Mouse (Mus musculus) gastrocnemius, postnatal 36 days (tissue): Measurements from ENCODE around the gene Cst11. TPM values are rescaled to one million over a fixed set of nuclear protein-coding genes. Genes with fewer than 3 reads are reported as not detected.
"Not testable (repeated sequence)": the region's sequence is repeated elsewhere in the genome, so short reads cannot be mapped to it uniquely, and the experiment has no call there.

Source experiments
- DNase-seq, 2 experiments: peaks; one replicate each; pipeline ENCODE4 v3.0.0; 2022
- intact Hi-C: fragments of 180-260 bp; cut with DNase I; formaldehyde crosslinking; loops from one replicate; pipeline ENCODE4 v1.15.1; 2025
- long read RNA-seq, 2 experiments: library from polyadenylated mRNA; stranded (forward); transcript quantifications; one replicate each; pipeline ENCODE4 v2.0.0; 2021
- total RNA-seq, 2 experiments: library from RNA; stranded (reverse); gene quantifications; 2 replicates each; pipeline ENCODE4 v1.2.3; 2021

Cst11 gene
- total RNA-seq: not detected
- long read RNA-seq, experiment 1: 0 reads
- long read RNA-seq, experiment 2: 0 reads

DNA sequence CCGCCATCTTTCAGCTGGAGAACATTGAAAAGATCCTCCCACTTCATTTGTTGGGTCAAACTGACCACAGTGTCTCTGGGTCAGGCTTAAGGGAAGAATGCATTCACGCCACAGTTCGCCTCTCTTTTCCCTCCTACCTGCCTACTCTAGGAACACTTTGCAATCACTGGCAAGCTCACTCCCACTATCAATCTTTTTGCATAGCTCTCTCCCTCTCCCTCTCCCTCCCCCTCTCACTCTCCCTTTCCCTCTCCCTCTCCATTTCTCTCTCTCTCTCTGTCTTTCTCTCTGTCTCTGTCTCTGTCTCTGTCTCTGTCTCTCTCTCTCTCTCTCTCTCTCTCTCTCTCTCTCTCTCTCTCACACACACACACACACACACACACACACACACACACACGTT is at the start of gene Cst11:
Gene Cst11, minus strand, starts transcription at position 101 of the 400 bp plus-strand sequence.
- intact Hi-C loops, DNase-seq: not testable (repeated sequence)

DNA sequence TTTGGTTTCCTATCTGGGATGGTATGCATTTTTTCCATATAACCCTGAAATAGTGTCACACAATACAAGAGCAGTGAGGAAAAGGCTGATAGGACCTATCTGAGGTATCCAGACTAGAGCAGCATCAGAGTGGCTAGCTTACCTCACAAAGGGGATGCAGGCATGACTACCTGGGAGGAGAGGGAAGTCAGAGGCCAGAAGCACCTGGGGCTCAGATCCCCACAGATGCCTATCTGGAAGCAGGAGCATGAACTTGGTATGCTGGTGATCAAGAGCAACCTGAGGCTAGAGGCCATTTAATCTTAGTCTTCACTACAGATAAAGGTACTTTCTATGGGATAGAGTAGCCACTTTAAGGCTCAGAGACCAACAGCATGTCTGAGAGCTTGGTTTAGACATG is 48.6 kb upstream of the Cst11 start, which contains the start of gene Cst13:
Gene Cst13, plus strand, starts transcription at position 173 of the 400 bp plus-strand sequence.
- no peak for DNase-seq
- intact Hi-C loops: no loop called here

DNA sequence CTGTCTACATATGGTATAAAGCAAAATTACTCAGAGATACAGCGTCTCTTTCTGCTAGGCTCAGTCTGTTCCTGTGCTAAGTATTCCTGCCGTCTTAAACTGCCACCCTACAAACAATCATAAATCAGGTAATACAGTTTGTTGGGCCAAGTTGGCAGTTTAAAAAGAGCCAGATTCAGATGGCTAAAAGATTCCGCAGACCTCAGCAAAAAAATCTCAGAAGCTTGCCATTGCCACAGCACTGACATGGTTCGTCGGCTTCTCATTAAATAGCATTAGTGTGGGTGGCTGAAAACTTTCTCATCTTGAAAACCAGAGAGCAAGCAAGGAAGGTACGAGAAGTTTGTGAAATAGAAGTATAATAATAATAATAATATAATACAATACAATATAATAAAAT is 35.4 kb upstream of the Cst11 start:
- DNase-seq: no peak
- intact Hi-C loops: no loop called here

DNA sequence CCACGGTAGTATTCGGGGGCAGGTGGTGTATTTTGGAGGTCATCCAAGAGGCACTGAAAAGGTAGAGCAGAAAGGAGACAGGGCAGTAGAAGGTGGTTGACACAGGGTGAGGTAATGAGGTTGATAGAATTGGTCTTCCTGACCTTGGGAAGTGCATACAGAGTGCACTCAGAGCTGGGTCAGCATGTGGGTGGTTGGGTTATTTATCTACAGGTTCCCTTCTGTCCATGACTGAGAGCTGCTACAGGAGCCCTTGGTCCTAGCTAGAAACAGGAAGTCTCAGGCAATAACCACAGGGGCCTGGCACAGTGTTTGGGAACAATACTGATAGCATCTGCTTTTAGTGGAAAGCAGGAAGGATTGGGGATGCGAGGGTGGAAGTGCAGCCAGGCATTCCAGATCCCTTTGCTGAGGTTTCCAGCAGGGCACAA is 30.2 kb upstream of the Cst11 start:
- DNase-seq: no peak
- intact Hi-C loops: no loop called here

DNA sequence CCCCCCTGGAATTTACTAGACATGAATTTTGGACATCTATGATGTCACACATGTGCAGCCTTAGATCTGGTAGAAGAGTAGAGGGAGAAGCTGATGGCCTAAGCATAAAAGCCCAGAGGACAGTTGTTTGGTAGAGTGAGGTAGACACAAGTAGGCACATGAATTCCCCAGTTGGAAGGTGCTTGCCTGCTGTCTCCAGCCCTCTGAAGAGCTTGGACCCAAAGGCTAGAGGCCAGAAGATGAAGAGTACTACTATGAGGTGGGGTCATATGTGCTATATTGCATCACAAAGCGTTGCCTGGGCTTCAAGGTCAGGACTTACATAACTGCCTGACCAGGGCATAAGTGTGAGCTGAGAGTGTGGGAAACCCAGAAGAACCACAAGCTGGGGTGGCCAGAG is 27.2 kb upstream of the Cst11 start, which contains the start of gene Cst8:
Gene Cst8, plus strand, starts transcription at position 301 of the 400 bp plus-strand sequence.
- no peak for DNase-seq
- intact Hi-C loops: no loop called here

DNA sequence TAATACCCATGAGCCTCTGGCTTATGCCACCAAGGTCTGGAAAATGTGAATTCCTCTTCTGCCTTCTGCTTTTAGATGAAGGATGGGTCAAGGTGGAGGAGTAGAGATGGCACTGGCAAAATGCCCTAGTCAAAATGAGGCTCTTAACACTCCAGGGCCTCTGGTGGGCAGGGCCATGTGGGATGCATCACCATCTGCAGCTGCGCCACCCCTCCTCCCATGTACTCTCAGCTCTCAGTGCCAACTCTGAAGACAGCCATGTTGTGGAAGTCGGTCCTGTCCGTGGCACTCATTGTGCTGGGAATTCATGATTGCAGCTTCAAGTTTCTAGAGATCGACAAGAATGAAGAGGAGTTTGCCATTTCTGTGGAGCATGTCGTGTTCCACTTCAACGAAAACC is 17.8 kb upstream of the Cst11 start, which contains the start of gene Cst12:
Gene Cst12, plus strand, starts transcription at position 220 of the 400 bp plus-strand sequence.
- DNase-seq: no peak
- intact Hi-C loops: no loop called here

DNA sequence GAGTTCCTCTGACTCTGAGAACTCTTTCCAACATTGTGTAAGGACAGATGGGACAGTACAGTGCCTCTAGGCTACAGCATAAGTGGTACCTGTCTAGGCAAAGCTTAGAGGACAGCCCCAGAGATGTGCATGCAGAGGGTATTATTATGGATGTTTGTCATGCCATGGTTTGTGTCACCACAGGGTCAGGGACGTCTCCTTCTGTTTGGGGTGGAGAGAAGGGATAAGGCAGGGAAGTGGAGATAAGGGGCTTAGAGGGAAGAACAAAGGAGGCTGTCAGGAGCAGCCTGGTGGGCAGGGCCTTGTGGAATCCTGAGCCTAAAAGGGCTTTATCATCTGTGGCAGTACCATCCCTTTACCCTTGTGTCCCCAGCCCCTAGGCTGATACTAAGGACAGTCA is 10.4 kb upstream of the Cst11 start, which contains the start of gene 8030411F24Rik:
Gene 8030411F24Rik, plus strand, starts transcription at position 301 of the 400 bp plus-strand sequence.
- no peak for DNase-seq
- intact Hi-C loops: no loop called here

DNA sequence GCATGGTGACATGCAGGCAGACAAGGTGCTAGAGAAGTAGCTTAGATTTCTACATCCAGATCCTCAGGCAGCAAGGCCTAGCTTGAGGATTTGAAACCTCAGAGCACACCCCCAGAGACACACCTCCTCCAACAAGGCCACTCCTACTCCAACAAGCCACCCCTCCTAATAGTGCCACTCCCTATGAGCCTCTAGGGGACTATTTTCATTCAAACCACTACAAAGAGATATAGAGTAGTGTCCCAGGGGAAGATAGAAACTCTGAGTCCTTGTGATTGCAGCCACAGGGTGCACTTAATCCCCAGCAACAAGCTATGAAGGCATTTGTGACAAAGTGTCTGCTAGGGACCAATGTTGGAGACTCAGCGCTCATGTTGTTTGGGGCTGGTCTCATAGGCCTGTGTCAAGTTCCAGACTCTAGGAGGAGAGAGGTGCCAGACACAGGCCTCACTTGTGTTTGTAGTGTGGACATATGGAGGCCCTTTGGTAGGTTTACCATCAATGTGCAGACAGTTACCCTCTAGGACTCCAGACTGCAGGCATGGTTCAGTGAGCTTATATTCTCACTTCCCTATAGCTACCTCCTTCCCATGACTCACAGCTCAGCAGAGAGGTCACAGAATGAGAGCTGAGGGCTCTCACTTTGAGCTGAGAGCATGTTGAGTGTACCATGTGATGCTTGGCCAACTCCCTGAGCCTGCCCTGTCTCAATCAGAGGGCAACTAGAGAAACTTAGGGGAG is 7.5 kb downstream of the Cst11 start:
- intact Hi-C loops: no loop called here

DNA sequence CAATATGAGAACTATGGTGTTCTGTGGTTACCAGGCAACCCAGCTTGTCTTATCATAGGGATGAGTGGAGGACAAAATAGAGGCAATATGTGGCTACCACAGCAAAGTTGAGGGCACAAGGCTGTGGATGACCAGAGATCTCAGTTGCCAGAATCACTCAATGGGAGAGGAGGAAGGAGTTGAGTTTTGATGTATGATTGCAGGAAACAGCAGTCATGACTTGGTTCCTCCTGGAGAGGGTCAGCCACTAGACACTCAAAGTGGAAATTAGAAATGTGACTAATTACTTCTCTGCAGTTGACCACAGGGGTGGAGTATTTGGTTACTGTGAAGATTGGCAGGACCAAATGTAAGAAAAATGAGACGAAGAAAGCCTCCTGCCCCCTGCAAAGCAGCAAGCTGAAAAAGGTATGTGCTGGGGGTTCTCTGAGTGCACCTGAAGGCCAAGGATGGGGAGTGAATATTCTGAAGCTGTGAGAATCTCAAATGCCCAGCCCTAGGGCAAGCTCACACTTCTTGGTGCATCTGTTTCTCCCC is 16.9 kb downstream of the Cst11 start:
- no peak for DNase-seq
- intact Hi-C loops: loop anchor here (5.0 kb wide), 2 partner anchors 98 to 148 kb away; no protein-coding TSS in a partner anchor

More for the DNA sequence above, 7.5 kb downstream of the Cst11 start:
- DNase-seq: no peak

DNA sequence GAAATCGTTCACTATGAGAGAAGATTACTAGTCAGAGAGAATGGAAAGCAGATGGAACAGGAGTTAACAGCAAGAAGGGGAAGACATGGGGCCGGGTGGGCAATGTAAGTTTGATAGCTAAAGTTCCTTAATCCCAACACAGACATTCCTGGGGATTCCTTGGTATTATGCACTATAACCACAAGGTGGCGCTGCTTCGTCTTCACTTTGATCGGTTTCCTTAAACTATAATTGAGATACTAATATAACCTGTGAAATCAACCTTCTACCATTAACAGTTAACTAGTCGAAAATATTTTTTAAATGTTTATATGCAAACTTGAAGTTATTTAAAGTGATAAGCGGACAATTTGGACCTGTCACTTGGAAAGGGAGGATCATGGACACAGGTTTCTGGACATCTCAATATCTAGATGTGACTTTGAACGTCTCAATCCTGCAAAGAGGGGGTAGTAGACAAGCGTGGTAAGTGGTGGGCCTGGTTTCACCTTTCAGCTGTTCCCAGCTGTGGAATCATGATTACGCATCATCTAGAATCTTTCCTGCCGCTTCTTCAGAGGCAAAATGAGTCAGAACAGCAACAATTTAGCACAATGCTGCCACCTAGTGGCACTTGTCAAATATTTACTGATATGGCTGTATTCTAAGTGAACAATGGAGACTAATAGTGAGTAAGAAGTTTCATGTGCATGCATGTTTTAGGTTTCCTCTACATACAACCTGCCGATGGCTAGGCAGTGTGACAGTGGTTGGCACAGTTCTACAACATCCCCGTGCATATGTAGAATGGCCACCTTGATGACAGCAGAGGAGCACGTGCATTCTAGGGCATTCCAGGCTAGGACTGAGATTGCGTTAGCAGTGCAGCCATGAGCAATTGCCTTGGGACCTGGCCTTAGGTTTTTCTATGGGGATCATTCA is 19.1 kb downstream of the Cst11 start:
- peak; percentile 15 to 33 for DNase-seq
- intact Hi-C loops: loop anchor here (5.0 kb wide), 2 partner anchors 100 to 150 kb away; no protein-coding TSS in a partner anchor

DNA sequence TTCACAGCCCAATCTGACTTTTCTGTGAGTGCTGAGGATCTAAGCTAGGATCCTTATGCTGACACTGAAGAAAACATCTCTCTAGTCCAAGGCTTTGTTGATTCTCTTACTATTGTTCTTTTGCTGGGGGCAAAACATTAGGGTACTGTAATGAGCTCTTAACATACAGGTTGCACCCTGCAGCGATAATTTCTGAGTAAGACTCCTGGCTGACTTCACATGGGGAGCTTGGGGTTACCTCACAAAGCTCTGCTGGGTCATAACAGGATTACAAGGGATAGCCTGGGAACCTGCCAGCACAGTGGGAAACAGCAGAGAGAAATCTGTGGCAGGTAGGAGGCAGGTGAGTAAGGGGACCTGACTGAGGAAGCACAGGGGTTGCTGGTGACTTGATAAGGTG is 21.2 kb downstream of the Cst11 start, which contains the start of gene Cstl1:
Gene Cstl1, plus strand, starts transcription at position 301 of the 400 bp plus-strand sequence.
- DNase-seq: no peak
- intact Hi-C loops: loop anchor here (5.0 kb wide), 2 partner anchors 102 to 152 kb away; no protein-coding TSS in a partner anchor

DNA sequence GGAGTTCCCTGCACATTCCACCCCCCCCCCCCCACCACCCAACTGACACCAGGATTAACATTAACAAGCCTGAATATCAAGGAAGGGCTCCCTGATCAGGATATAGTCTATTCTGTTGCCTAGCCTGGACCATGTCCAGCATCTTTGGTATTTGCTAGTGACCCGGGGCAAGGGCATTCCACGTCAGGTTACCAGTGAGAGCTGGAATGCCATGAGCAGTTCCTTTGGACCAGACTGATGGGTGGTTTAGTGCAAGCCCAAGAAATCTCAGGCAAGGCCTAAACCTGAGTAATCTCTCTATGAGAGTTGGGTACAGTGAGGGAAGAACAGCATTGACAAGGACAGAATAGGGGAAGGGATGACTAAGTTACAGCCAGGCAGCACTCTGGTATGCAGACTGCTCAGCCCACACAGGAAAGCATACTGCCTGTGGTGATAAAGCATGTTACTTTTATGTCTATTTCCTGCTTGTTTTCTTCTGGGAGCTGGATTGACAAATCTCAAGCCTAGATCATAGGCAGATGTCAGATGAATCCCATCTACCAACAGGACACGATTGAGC is 27.4 kb downstream of the Cst11 start:
- DNase-seq: no peak
- intact Hi-C loops: no loop called here

DNA sequence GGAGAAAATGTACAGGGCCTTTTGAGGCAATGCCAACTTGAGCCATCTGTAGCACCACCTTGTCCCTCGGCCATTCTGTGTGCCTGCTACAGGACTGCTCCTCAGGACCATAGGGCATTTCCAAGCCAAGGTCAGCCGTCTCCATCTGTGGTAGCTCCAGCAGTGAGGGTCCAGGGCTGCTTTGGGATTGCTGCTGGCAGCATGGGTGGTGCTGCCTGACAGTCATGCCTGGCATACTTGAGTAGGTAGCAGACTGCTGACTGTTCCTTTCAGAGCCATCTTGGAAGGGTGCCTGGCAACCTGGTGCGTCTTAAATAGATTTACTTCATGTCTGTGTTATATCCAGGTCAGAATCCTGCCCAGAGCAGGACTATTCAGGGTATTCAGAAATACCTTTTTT is 28.3 kb downstream of the Cst11 start:
- intact Hi-C loops: no loop called here
- DNase-seq: peak; percentile 23 to 52

DNA sequence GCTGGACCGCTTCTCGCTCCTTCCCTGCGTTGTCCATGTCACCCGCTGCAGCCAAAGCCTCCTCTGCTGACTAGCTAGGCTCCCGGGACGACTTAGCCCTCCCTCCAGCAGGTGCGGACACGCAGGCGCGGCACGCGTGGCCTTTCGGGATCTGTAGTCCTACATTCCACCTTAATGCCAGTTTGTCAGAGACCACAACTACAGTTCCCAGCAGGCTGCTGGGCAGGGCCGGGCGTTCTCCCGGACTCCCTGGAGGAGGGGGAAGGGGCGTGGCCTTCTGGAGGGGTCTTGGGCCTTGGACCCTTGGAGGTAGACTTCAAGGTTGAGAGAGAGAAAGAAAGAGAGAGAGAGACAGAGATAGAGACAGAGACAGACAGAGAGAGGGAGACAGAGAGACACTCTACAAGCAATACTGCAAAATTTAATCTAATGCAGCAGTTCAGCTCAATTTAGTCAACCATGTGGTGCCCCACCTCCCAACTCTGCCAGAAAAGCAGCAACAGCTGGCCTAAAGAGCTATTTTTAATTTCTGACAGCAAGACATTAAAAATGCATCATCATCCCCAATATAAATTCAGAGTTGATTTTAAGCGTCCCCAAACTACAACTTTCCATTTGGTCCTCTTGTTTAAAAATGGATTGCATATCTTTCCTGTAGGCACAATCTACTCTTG is 38.8 kb downstream of the Cst11 start, which contains the start of gene Napb:
Gene Napb, minus strand, starts transcription at position 141 of the 674 bp plus-strand sequence.
- peak; percentile 85 to 90 for DNase-seq
- intact Hi-C loops: no loop called here

DNA sequence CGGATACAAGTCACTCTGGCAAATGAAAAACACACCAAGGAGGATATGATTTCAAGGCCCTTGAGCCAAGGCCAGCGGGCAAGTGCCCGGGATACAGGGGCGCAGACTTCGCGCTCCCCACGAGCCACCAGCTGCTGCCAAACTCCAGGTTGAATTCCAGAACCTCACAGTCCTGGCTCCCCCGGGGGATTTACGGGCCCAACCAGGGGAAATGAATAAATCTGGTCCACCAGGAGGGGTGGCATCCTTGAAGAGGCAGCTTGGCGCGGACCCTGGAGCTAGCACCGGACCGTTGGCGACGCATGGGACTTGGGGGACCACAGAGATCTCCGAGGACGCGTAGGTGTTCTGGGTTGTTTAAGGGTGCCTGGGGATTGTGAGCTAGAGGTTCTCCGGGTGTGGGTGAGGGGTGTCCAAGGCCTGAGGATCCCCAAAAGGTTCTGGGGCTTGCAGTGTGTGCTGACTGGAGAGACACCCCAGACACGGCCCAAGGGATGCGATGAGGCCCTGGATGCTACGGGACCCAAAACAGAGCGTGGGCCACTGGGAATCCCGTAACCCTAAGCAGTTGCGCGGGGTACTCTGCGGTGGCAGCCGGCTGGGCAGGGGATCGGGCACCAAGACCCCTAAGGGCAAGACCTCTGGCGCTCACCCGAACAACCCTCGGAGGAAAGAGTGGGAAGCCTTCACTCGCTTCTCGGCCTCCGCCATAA is 39.5 kb downstream of the Cst11 start:
- intact Hi-C loops: no loop called here
- DNase-seq: peak; percentile 30 to 31

DNA sequence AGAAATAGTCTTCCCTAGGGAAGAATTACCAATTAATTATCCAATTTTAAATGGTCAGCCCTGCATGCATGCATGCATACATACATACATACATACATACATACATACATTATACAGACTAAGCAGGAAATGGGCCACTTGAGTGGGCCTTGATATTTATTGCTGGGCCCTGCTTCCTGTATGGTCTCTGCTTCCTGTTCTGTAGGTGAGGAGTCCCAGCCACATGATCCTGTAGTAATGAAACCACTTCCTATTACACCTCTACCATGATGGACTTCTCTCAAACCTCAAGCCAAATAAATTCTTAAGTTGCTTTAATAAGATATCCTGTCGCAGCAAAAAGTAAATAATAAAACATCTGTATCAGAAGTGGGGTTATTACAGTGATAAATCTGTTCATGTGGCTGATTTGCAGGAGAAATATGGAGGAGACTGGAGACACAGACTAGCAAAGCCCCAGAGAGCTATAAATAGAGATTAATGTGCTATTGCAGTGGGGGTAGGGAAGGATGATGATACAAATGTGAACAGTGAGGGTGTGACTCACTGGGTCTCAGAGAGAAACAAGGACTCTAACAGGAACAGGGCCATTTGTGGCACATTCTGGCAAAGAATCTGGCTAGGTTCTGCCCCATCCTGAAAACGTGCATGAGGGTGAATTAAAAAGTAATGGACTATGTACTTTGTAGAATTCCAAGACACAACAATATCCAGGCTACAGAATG is 51.9 kb downstream of the Cst11 start:
- intact Hi-C loops: no loop called here

More for the DNA sequence above, 51.9 kb downstream of the Cst11 start:
- no peak for DNase-seq
